Mouse (Mus musculus) hindbrain, embryonic 12.5 days (tissue): ENCODE results near the gene Pitpnb. TPM values are rescaled to one million over a fixed set of nuclear protein-coding genes. Genes with fewer than 3 reads are reported as not detected.

ENCODE experiments used
- ATAC-seq: fragments of 200-750 bp; cut with Nextera tagmentation; 2 replicates; pipeline ENCODE4 v1.8.0; 2017; ENCODE audit warnings: moderate TSS enrichment; ENCODE audit not compliant: low FRiP score
- H3K27ac ChIP-seq: fragments of 300-500 bp; sonication (generic); 2 replicates; pipeline ENCODE4 v1.5.1; 2016; ENCODE audit warnings: mild to moderate bottlenecking
- H3K27me3 ChIP-seq: fragments of 300-500 bp; sonication (generic); 2 replicates; pipeline ENCODE4 v1.6.1; 2016; ENCODE audit warnings: mild to moderate bottlenecking
- H3K36me3 ChIP-seq: fragments of 300-500 bp; sonication (generic); 2 replicates; pipeline ENCODE4 v1.6.1; 2016; ENCODE audit warnings: mild to moderate bottlenecking
- H3K4me1 ChIP-seq: fragments of 300-500 bp; sonication (generic); 2 replicates; pipeline ENCODE4 v1.6.1; 2016
- H3K4me2 ChIP-seq: fragments of 300-500 bp; sonication (generic); replicated peaks from 2 replicates; pipeline ENCODE4 v1.6.1; 2016; ENCODE audit warnings: mild to moderate bottlenecking
- H3K4me3 ChIP-seq: fragments of 300-500 bp; sonication (generic); 2 replicates; pipeline ENCODE4 v1.5.1; 2016; ENCODE audit warnings: mild to moderate bottlenecking
- H3K9ac ChIP-seq: fragments of 300-500 bp; sonication (generic); 2 replicates; pipeline ENCODE4 v1.6.1; 2016; ENCODE audit warnings: mild to moderate bottlenecking, moderate library complexity
- H3K9me3 ChIP-seq: fragments of 300-500 bp; sonication (generic); replicated peaks from 2 replicates; pipeline ENCODE4 v1.6.1; 2016; ENCODE audit warnings: mild to moderate bottlenecking
- WGBS: fragments of 180-500 bp; shearing (Covaris S2); methylation state at CpG from one replicate; pipeline ENCODE4 v1.1.7; 2016; 5-methylcytosine and 5-hydroxymethylcytosine counted together
- polyA plus RNA-seq: library from polyadenylated mRNA; unstranded; fragments of >200 nt; fragmentation: Nextera tagmentation; extraction: Ambion mirVana; gene quantifications from 2 replicates; pipeline ENCODE4 v1.2.1, GENCODE M21; 2016

Gene Pitpnb
- polyA plus RNA-seq, 1 experiment from 2014 or later = 100 TPM

DNA sequence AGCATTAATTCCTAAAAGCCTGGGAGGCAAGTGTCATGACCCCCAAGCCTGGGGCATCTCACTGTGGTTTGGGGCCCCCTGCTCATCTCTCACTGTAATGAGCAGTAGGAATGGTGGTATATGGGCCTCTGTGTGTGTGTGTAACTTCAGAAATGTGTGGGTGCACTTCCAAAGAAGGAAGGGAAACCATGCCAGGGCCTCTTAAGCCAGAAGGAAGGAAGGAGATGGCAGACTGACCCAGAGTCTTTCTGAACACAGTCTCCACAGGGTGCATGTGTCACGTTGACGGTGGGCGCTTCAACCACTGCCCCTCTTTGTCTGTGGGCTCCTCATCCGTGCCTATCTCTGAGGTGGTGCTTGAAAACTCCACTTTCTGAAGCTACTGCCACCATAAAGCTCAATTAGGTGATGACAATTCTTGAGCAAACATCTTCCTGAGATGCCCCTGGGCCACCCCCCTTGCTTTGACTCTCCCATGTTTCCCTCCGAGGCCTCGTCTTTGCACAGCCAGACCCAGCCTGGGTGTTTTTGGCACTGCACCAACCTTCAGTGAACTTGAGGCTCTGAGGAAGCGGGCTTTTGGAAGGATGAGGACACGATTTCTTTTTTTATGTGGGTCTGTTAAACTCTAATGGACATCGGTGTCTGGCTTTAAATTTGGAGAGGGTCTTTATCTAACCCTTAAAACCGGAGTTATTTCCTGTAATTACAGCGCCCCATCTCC, 100.6 kb downstream of the Pitpnb start:
- peak overlapping the region; percentile 99 for H3K4me2 ChIP-seq
- ATAC-seq = no peak
- H3K36me3 ChIP-seq = peaks cover 26% of the 10 kb centered on the region
- H3K4me1 ChIP-seq = peaks cover 99% of the 10 kb centered on the region
- no peaks in the 10 kb centered on the region for H3K27me3 ChIP-seq
- H3K4me3 ChIP-seq = no peak overlapping the region
- no peaks in the 10 kb centered on the region for H3K9me3 ChIP-seq
- H3K9ac ChIP-seq = peak overlapping the region; percentile 43; the same call in 1 of the 2 replicates
- peak overlapping the region; percentile 60 for H3K27ac ChIP-seq
- WGBS = 52% methylated on average over 11 of the region's 11 CpGs

DNA sequence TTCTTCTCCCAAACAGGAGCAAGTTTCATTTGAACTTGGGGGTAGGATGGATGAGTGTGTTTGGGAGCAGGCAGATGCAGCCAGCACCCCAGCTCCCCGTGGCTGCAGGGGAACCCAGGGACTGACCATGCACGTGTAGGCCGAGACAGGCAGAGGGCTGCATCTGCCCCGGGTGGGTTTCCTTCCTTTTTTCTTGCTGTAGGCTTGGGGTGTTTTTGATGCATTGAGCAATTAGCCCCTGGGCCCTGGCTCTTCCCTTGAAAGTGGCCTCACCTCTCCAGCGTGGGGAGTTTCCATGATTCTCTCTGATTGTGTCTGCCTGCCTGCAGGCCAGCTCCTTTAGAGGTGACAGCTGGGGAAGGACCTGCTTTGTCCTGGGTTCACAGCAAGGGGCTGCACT, 102.3 kb downstream of the Pitpnb start:
- Histone ChIP-seq H3K4me3 (no peak overlapping the region), H3K9me3 (no peaks in the 10 kb centered on the region), H3K27ac (peak overlapping the region; percentile 35), H3K36me3 (peaks cover 25% of the 10 kb centered on the region), H3K4me1 (peaks cover 99% of the 10 kb centered on the region), H3K27me3 (no peaks in the 10 kb centered on the region), H3K4me2 (peak overlapping the region; percentile 0; the same call in 1 of the 2 replicates), H3K9ac (0 out of 2 replicates have a peak overlapping the region, but pooled peaks have one; percentile 23)
- no peak for ATAC-seq
- 26% methylated on average over 5 of the region's 5 CpGs for WGBS

DNA sequence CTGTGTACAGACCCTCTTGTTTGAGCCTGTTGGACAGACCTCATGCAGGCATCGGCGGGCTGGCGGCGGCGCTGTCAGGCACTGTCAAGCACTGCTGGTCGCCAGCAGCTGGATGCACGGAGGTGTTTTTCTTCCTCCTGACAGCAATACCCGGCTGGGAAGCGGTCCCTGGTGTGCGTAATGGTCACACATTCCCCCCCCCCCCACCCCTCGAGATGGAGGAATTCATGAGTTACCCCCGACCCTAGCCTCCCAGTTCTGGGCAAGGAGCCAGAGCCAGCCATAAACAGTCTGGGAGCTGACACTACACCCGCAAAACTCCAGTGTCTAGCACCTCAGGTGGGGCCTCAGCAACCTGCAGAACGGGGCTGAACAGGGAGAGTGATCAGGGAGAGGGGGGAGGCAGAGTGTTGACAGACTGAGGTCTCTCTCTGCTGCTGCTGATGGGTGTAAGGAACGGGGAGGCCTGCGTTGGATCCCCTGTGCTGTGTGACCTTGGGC, 103.8 kb downstream of the Pitpnb start:
- ATAC-seq = peak; percentile 36; the same call in 1 of the 2 replicates
- Histone ChIP-seq H3K4me3 (no peak overlapping the region), H3K27ac (peak overlapping the region; percentile 35), H3K36me3 (peaks cover 37% of the 10 kb centered on the region), H3K9ac (no peak overlapping the region; the same call in 1 of the 2 replicates), H3K9me3 (no peaks in the 10 kb centered on the region), H3K4me1 (peaks cover 91% of the 10 kb centered on the region), H3K4me2 (peak overlapping the region; percentile 23; the same call in 1 of the 2 replicates), H3K27me3 (no peaks in the 10 kb centered on the region)
- WGBS = 31% methylated on average over 16 of the region's 16 CpGs

- Histone ChIP-seq H3K4me3 (no peak overlapping the region), H3K4me1 (peaks cover 85% of the 10 kb centered on the region), H3K27ac (no peak overlapping the region), H3K27me3 (no peaks in the 10 kb centered on the region), H3K9ac (no peak overlapping the region), H3K36me3 (peaks cover 47% of the 10 kb centered on the region), H3K4me2 (no peak overlapping the region), H3K9me3 (no peaks in the 10 kb centered on the region)
- ATAC-seq = no peak
- 87% methylated on average over 7 of the region's 7 CpGs for WGBS
These were observed 105.7 kb downstream of the Pitpnb start for GRCm38 (mm10) chr5:111436260-111436659.

DNA sequence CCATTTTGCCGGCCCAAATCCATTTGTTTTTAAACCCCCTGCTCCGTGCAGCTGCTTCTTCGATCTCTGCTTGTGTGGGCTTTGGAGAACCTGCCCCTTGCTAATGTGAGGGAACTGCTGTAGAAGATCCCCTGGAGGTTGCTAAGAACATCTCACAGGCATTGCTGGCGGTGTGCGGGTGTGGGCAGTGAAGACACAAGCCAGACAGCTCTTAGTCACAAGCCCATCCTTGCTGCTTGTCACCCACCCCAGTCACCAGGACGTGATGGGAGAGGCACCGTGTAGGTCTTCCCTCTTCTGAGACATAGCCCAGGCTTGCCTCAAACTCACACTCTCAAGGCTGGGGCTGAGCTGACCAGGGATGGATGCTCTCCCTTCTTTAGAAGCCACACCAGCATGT, 106.6 kb downstream of the Pitpnb start:
- no peak for ATAC-seq
- Histone ChIP-seq H3K9me3 (no peaks in the 10 kb centered on the region), H3K9ac (no peak overlapping the region), H3K4me2 (no peak overlapping the region), H3K4me1 (peaks cover 84% of the 10 kb centered on the region), H3K27ac (no peak overlapping the region), H3K4me3 (no peak overlapping the region), H3K36me3 (peaks cover 54% of the 10 kb centered on the region), H3K27me3 (no peaks in the 10 kb centered on the region)
- WGBS = 63% methylated on average over 7 of the region's 7 CpGs

Other genes with a start within 250 kb of the Pitpnb start
- 61.0 and 62.7 TPM in 2 replicates for gene Mn1, start 86.6 kb downstream of the Pitpnb start, polyA plus RNA-seq